Mouse (Mus musculus): ENCODE measurements around the gene 9330159F19Rik.

DNA sequence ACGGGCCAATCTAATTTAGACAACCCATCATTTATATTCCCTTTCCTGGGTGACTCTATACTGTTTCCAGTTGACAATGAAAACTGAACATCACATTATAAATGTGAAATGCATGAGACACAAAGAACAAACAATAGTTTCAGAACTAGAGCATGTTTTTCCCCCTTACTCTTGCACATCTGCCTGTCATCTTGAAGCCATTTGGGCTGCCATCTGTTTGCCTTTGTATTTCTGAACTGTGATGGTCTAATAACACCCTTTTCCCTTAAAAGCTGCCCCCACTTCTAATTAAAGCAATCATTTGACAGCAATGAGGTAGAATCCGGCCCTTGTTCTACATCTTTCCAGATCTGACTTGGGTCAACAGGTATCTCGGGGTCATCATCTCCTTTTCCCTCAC, 35.8 kb upstream of the 9330159F19Rik start:
- TF ChIP-seq CTCF (IDR thresholded peaks at IDR 0.05; ENCODE audit: low read depth) (no peak), EP300 (IDR thresholded peaks at IDR 0.05; ENCODE audit: low read depth) (no peak)

All from liver, embryonic 14.5 days (tissue).